28 mouse cellular contexts compared by ENCODE assay signal in the genomic region with DNA sequence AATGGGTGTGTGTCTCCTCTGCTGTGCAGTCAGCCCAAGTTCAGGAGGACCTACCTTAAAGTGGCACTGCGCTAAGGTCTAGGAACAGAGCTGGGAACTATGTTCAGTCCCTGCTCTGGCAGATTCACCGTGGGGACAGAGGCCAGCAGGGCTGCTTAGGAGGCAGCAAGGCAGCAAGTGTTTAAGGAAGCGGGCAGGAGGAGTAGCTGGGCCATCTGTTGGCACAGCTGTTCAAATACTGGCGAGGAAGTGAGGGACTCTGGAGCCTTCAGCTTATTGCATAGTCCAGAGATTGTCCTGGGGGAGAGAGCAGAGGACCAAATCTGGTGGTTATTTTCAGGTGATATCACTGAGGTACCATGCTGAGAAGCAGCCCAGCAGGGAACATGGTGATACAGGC.
DNase-seq lines count a peak whose midpoint lies in the region; ATAC-seq lines count a peak whose summit lies in the region.
"Had no signal": no experiment of that assay in that cellular context is flagged by ENCODE, and none has a peak within 500 bp of the region (broad histone marks: within the 10 kb centered on the region; RNA-seq: fewer than 3 reads in every experiment).

No protein-coding gene starts in this region.

- H3K9me3 ChIP-seq in hindbrain, embryonic 14.5 days (ENCODE audit: control insufficient read depth, low read length), result no peaks in the 10 kb centered on the region
- H3K9me3 ChIP-seq in hindbrain, embryonic 13.5 days, result no peaks in the 10 kb centered on the region
- H3K9me3 ChIP-seq: forebrain, embryonic 15.5 days; limb, embryonic 15.5 days; midbrain, embryonic 10.5 days; neural tube, embryonic 13.5 days; stomach, embryonic 15.5 days had no signal

- DNase-seq in cerebellum, postnatal 10 days, result peak; percentile 53 to 74
- no peak for DNase-seq in cerebellum, adult 11 months
- peak; percentile 33 for DNase-seq in hindbrain, embryonic 14.5 days (ENCODE audit: low spot score)
- DNase-seq in brain, adult 2 months (ENCODE audit: low read depth, low spot score), result peak; percentile 21
- DNase-seq in retina, embryonic 14.5 days (ENCODE audit: low spot score), result peak; percentile 26
- no peak for DNase-seq in kidney, postnatal 10 days
- DNase-seq: adrenal gland, adult 8-10 months; cerebellum, adult 18-20 months; cerebellum, postnatal 36 days; gastrocnemius, adult 2 months; gastrocnemius, postnatal 36 days; heart, adult 2 months; heart, postnatal 14 days; kidney, adult 11 months; kidney, postnatal 25 days; lung, embryonic 14.5 days; lung, postnatal 14 days; right cerebral cortex, postnatal 25 days; thymus, postnatal 14 days had no signal

- H3K4me3 ChIP-seq in hindbrain, embryonic 14.5 days (replicated peaks; ENCODE audit: low read length), result no peak overlapping the region
- H3K4me3 ChIP-seq in hindbrain, embryonic 13.5 days, result no peak overlapping the region
- H3K4me3 ChIP-seq: forebrain, embryonic 15.5 days; gastrocnemius, adult 2 months; heart, adult 2 months; limb, embryonic 15.5 days; midbrain, embryonic 10.5 days; neural tube, embryonic 13.5 days; stomach, embryonic 15.5 days had no signal

- WGBS in hindbrain, embryonic 14.5 days, result 60% methylated on average over 4 of the region's 4 CpGs
- WGBS in hindbrain, embryonic 13.5 days, result 62% methylated on average over 4 of the region's 4 CpGs

- no peak overlapping the region for H3K9ac ChIP-seq in hindbrain, embryonic 14.5 days
- no peak overlapping the region for H3K9ac ChIP-seq in hindbrain, embryonic 13.5 days
- H3K9ac ChIP-seq: forebrain, embryonic 15.5 days; limb, embryonic 15.5 days; liver, embryonic 14.5 days; lung, embryonic 14.5 days; neural tube, embryonic 13.5 days; stomach, embryonic 15.5 days had no signal

- H3K27ac ChIP-seq in hindbrain, embryonic 14.5 days, result no peak overlapping the region
- H3K27ac ChIP-seq in hindbrain, embryonic 13.5 days, result no peak overlapping the region
- H3K27ac ChIP-seq: forebrain, embryonic 15.5 days; gastrocnemius, adult 2 months; heart, adult 2 months; limb, embryonic 15.5 days; liver, embryonic 14.5 days; midbrain, embryonic 10.5 days; neural tube, embryonic 13.5 days; stomach, embryonic 15.5 days had no signal

- H3K4me1 ChIP-seq in hindbrain, embryonic 14.5 days (replicated peaks; ENCODE audit: control insufficient read depth, insufficient read depth, low read length), result 0 out of 2 replicates have a peak, but pooled peaks cover 3% of the 10 kb centered on the region
- peaks cover 4% of the 10 kb centered on the region; the same call in 1 of the 2 replicates for H3K4me1 ChIP-seq in hindbrain, embryonic 13.5 days (replicated peaks)
- H3K4me1 ChIP-seq: forebrain, embryonic 15.5 days had no signal

- ATAC-seq in hindbrain, embryonic 14.5 days (ENCODE audit: low FRiP score), result no peak
- ATAC-seq in hindbrain, embryonic 13.5 days (ENCODE audit: low FRiP score), result no peak
- ATAC-seq: forebrain, embryonic 15.5 days; midbrain, embryonic 16.5 days had no signal

- H3K27me3 ChIP-seq in hindbrain, embryonic 14.5 days (ENCODE audit: control insufficient read depth, insufficient read depth, low read length), result no peaks in the 10 kb centered on the region
- no peaks in the 10 kb centered on the region for H3K27me3 ChIP-seq in hindbrain, embryonic 13.5 days
- H3K27me3 ChIP-seq: forebrain, embryonic 15.5 days; limb, embryonic 15.5 days; neural tube, embryonic 13.5 days; stomach, embryonic 15.5 days had no signal

- no peaks in the 10 kb centered on the region for H3K36me3 ChIP-seq in hindbrain, embryonic 14.5 days (replicated peaks; ENCODE audit: control insufficient read depth, insufficient read depth)
- H3K36me3 ChIP-seq in hindbrain, embryonic 13.5 days, result no peaks in the 10 kb centered on the region
- H3K36me3 ChIP-seq: forebrain, embryonic 15.5 days; G1E; limb, embryonic 15.5 days; midbrain, embryonic 10.5 days; neural tube, embryonic 13.5 days; stomach, embryonic 15.5 days had no signal

- H3K4me2 ChIP-seq in hindbrain, embryonic 14.5 days (replicated peaks), result no peak overlapping the region
- no peak overlapping the region for H3K4me2 ChIP-seq in hindbrain, embryonic 13.5 days
- H3K4me2 ChIP-seq: forebrain, embryonic 15.5 days; limb, embryonic 15.5 days; lung, embryonic 14.5 days; neural tube, embryonic 13.5 days; stomach, embryonic 15.5 days had no signal

Comparison
In these comparisons a context has a peak if more than half of its experiments do, and no peak if none do; other contexts are left out.
1. DNase-seq: peak in cerebellum, postnatal 10 days (2 of 2), hindbrain, embryonic 14.5 days (single experiment), brain, adult 2 months (single experiment) and retina, embryonic 14.5 days (single experiment); none in cerebellum, adult 11 months (single experiment) and kidney, postnatal 10 days (single experiment).